Mouse (Mus musculus): ENCODE data around the gene Olfr1491. TPM values are rescaled to one million over a fixed set of nuclear protein-coding genes. Genes with fewer than 3 reads are reported as not detected.

Olfr1491 gene
- polyA plus RNA-seq (2011; ENCODE audit: insufficient read depth, insufficient read length, low read depth, missing spikeins), result not detected in 2 replicates

DNA sequence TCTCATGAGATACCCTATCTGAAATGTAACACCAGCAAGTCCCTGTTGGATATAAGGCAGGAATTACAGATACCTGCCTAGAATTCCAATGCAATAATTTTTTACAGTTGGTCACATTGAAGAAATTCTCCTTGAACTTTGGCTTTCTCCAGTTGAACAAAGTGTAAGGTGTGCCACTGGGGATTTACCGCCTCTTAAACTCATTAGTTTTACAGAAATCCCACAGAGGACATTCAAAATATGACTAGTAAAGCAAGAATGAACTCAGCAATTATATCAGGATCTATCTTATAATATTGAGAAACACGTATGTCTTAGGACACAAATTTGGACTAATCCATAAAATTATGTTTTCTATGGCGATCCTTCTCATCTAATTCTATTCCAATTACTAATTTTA, at the start of gene Olfr1491:
Olfr1491 (plus strand) TSS at position 301 of the 400 bp plus-strand sequence.
- Histone ChIP-seq H3K9me3 (replicated peaks; ENCODE audit: control insufficient read depth, insufficient read depth, low read length, poor library complexity, severe bottlenecking) (no peaks in the 10 kb centered on the region), H3K36me3 (ENCODE audit: control insufficient read depth, insufficient read depth, low read length, poor library complexity, severe bottlenecking) (no peaks in the 10 kb centered on the region), H3K27ac (ENCODE audit: insufficient read depth, low read length) (no peak within 1 kb of the TSS), H3K27me3 (ENCODE audit: control insufficient read depth, insufficient read depth, low read length, poor library complexity, severe bottlenecking) (no peaks in the 10 kb centered on the region), H3K4me3 (ENCODE audit: low read depth, low read length) (no peak within 1 kb of the TSS), H3K4me1 (ENCODE audit: control insufficient read depth, insufficient read depth, low read length) (no peaks in the 10 kb centered on the region), H3K9ac (ENCODE audit: low read depth, poor library complexity, severe bottlenecking) (no peak within 1 kb of the TSS)
- TF ChIP-seq EP300 (IDR thresholded peaks at IDR 0.05; ENCODE audit: insufficient read depth, low read depth, low read length) (no peak), POLR2A (IDR thresholded peaks at IDR 0.05; ENCODE audit: insufficient read depth, low read length) (no peak), CTCF (IDR thresholded peaks at IDR 0.05; ENCODE audit: low read depth, low read length) (no peak)

DNA sequence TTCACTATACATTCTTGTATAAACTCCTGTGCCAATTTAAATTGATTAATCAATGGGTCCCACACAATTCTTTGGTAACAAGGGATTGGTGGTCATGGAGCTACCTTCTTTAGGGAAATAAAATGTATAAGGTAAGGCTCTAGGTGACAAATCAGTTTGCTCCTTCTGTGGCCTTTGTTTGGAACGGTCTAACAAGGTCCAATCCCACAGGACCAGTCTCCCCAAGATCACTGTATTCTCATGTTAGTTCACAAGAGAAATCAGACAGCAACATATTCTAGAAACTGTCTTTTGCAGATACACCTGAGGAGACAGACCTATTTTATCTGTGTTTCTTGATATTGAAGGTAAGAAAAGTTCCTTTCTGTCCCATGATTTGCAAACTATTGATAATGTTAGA, 46.3 kb upstream of the Olfr1491 start, which contains the start of gene Olfr1490:
Olfr1490 (plus strand) TSS at position 301 of the 400 bp plus-strand sequence.
- no peak for TF ChIP-seq POLR2A (IDR thresholded peaks at IDR 0.05; ENCODE audit: insufficient read depth, low read length)
- TF ChIP-seq CTCF (IDR thresholded peaks at IDR 0.05; ENCODE audit: low read depth, low read length), result no peak
- no peak for TF ChIP-seq EP300 (IDR thresholded peaks at IDR 0.05; ENCODE audit: insufficient read depth, low read depth, low read length)
- Histone ChIP-seq H3K36me3 (ENCODE audit: control insufficient read depth, insufficient read depth, low read length, poor library complexity, severe bottlenecking) (no peaks in the 10 kb centered on the region), H3K4me3 (ENCODE audit: low read depth, low read length) (no peak within 1 kb of the TSS), H3K4me1 (ENCODE audit: control insufficient read depth, insufficient read depth, low read length) (no peaks in the 10 kb centered on the region), H3K9ac (ENCODE audit: low read depth, poor library complexity, severe bottlenecking) (no peak within 1 kb of the TSS), H3K27ac (ENCODE audit: insufficient read depth, low read length) (no peak within 1 kb of the TSS), H3K9me3 (replicated peaks; ENCODE audit: control insufficient read depth, insufficient read depth, low read length, poor library complexity, severe bottlenecking) (no peaks in the 10 kb centered on the region), H3K27me3 (ENCODE audit: control insufficient read depth, insufficient read depth, low read length, poor library complexity, severe bottlenecking) (no peaks in the 10 kb centered on the region)

DNA sequence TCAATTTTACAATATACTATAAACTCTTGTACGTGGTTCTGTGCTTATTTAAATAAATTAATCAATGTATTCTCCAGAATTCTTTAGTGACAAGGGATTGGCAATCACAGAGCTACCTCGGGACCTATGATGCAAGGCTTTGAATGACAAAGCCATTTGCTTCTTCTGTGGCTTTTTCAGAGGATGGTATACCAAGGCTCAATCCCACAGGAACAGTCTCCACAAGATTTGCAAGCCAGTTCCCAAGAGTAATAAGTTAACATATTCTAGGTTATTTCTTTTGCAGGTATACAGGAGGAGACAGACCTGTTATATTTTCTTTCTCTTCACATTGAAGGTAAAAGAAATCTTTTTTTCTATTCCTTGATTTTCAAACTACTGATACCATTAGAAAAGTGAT, 25.9 kb downstream of the Olfr1491 start, which contains the start of gene Olfr1493-ps1:
Olfr1493-ps1 (plus strand) TSS at position 301 of the 400 bp plus-strand sequence.
- Histone ChIP-seq H3K9me3 (replicated peaks; ENCODE audit: control insufficient read depth, insufficient read depth, low read length, poor library complexity, severe bottlenecking) (no peaks in the 10 kb centered on the region), H3K4me1 (ENCODE audit: control insufficient read depth, insufficient read depth, low read length) (no peaks in the 10 kb centered on the region), H3K4me3 (ENCODE audit: low read depth, low read length) (no peak within 1 kb of the TSS), H3K36me3 (ENCODE audit: control insufficient read depth, insufficient read depth, low read length, poor library complexity, severe bottlenecking) (no peaks in the 10 kb centered on the region), H3K9ac (ENCODE audit: low read depth, poor library complexity, severe bottlenecking) (no peak within 1 kb of the TSS), H3K27me3 (ENCODE audit: control insufficient read depth, insufficient read depth, low read length, poor library complexity, severe bottlenecking) (no peaks in the 10 kb centered on the region), H3K27ac (ENCODE audit: insufficient read depth, low read length) (no peak within 1 kb of the TSS)
- no peak for TF ChIP-seq POLR2A (IDR thresholded peaks at IDR 0.05; ENCODE audit: insufficient read depth, low read length)
- TF ChIP-seq EP300 (IDR thresholded peaks at IDR 0.05; ENCODE audit: insufficient read depth, low read depth, low read length), result no peak
- no peak for TF ChIP-seq CTCF (IDR thresholded peaks at IDR 0.05; ENCODE audit: low read depth, low read length)

DNA sequence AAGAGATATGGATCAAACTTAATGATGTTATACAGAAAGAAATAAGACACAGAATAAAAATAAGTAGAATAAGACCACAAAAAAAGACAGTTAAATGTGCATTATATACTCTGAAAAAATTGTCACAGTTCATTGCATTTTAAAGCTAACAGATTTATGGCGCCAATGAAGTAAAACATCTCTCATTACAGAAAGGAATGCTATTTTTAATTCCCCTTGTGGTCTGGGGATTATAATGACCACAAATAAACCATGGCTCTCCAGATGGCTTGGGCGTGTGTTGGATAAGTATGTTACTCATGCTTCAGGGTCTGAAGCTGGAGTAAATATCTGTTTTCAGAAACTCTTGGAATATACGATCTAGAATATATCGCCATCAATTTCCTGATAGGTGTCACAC, 42.4 kb downstream of the Olfr1491 start, which contains the start of gene Olfr1494:
Olfr1494 (plus strand) TSS at position 301 of the 400 bp plus-strand sequence.
- no peaks in the 10 kb centered on the region for H3K9me3 ChIP-seq (replicated peaks; ENCODE audit: control insufficient read depth, insufficient read depth, low read length, poor library complexity, severe bottlenecking)
- H3K36me3 ChIP-seq (ENCODE audit: control insufficient read depth, insufficient read depth, low read length, poor library complexity, severe bottlenecking), result no peaks in the 10 kb centered on the region
- H3K27me3 ChIP-seq (ENCODE audit: control insufficient read depth, insufficient read depth, low read length, poor library complexity, severe bottlenecking), result no peaks in the 10 kb centered on the region
- H3K4me1 ChIP-seq (ENCODE audit: control insufficient read depth, insufficient read depth, low read length), result no peaks in the 10 kb centered on the region
- TF ChIP-seq POLR2A (IDR thresholded peaks at IDR 0.05; ENCODE audit: insufficient read depth, low read length), result no peak
- TF ChIP-seq CTCF (IDR thresholded peaks at IDR 0.05; ENCODE audit: low read depth, low read length), result no peak
- no peak for TF ChIP-seq EP300 (IDR thresholded peaks at IDR 0.05; ENCODE audit: insufficient read depth, low read depth, low read length)
- H3K4me3 ChIP-seq (ENCODE audit: low read depth, low read length), result no peak within 1 kb of the TSS
- no peak within 1 kb of the TSS for H3K9ac ChIP-seq (ENCODE audit: low read depth, poor library complexity, severe bottlenecking)
- H3K27ac ChIP-seq (ENCODE audit: insufficient read depth, low read length), result no peak within 1 kb of the TSS

DNA sequence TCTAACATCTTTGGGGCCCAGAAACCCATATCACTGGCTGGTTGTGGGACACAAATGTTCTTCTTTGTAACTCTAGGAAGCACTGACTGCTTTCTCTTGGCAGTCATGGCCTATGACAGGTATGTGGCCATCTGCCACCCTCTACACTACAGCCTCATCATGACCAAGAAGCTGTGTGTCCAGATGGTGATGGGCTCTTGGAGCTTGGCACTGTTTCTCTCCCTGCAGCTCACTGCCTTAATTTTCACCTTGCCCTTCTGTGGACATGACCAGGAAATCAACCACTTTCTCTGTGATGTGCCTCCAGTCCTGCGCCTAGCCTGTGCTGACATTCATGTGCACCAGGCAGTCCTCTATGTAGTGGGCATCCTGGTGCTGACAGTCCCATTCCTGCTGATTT, 52.3 kb downstream of the Olfr1491 start:
- no peaks in the 10 kb centered on the region for H3K9me3 ChIP-seq (replicated peaks; ENCODE audit: control insufficient read depth, insufficient read depth, low read length, poor library complexity, severe bottlenecking)
- no peak overlapping the region for H3K27ac ChIP-seq (ENCODE audit: insufficient read depth, low read length)
- no peak for TF ChIP-seq POLR2A (IDR thresholded peaks at IDR 0.05; ENCODE audit: insufficient read depth, low read length)
- no peak for TF ChIP-seq CTCF (IDR thresholded peaks at IDR 0.05; ENCODE audit: low read depth, low read length)
- TF ChIP-seq EP300 (IDR thresholded peaks at IDR 0.05; ENCODE audit: insufficient read depth, low read depth, low read length), result no peak
- H3K9ac ChIP-seq (ENCODE audit: low read depth, poor library complexity, severe bottlenecking), result no peak overlapping the region
- H3K4me3 ChIP-seq (ENCODE audit: low read depth, low read length), result no peak overlapping the region
- no peaks in the 10 kb centered on the region for H3K27me3 ChIP-seq (ENCODE audit: control insufficient read depth, insufficient read depth, low read length, poor library complexity, severe bottlenecking)
- no peaks in the 10 kb centered on the region for H3K4me1 ChIP-seq (ENCODE audit: control insufficient read depth, insufficient read depth, low read length)
- no peaks in the 10 kb centered on the region for H3K36me3 ChIP-seq (ENCODE audit: control insufficient read depth, insufficient read depth, low read length, poor library complexity, severe bottlenecking)

Other genes with a start within 250 kb of the Olfr1491 start
- not detected in 2 replicates for gene Olfr1472, start 241.2 kb upstream of the Olfr1491 start, polyA plus RNA-seq (2011; ENCODE audit: insufficient read depth, insufficient read length, low read depth, missing spikeins)
- not detected in 2 replicates for gene Olfr1474, start 227.7 kb upstream of the Olfr1491 start, polyA plus RNA-seq (2011; ENCODE audit: insufficient read depth, insufficient read length, low read depth, missing spikeins)
- gene Olfr1475, start 217.1 kb upstream of the Olfr1491 start, polyA plus RNA-seq (2011; ENCODE audit: insufficient read depth, insufficient read length, low read depth, missing spikeins), result not detected in 2 replicates
- not detected in 2 replicates for gene Olfr1477, start 196.7 kb upstream of the Olfr1491 start, polyA plus RNA-seq (2011; ENCODE audit: insufficient read depth, insufficient read length, low read depth, missing spikeins)
- gene Olfr1480, start 169.4 kb upstream of the Olfr1491 start, polyA plus RNA-seq (2011; ENCODE audit: insufficient read depth, insufficient read length, low read depth, missing spikeins), result not detected in 2 replicates
- not detected in 2 replicates for gene Olfr1484, start 113.8 kb upstream of the Olfr1491 start, polyA plus RNA-seq (2011; ENCODE audit: insufficient read depth, insufficient read length, low read depth, missing spikeins)
- not detected in 2 replicates for gene Olfr1487, start 79.9 kb upstream of the Olfr1491 start, polyA plus RNA-seq (2011; ENCODE audit: insufficient read depth, insufficient read length, low read depth, missing spikeins)
- gene Olfr1489, start 65.6 kb upstream of the Olfr1491 start, polyA plus RNA-seq (2011; ENCODE audit: insufficient read depth, insufficient read length, low read depth, missing spikeins), result 0.13 TPM in 1 of 2 replicates, not detected in the other
- not detected in 2 replicates for gene Olfr1490, start 46.2 kb upstream of the Olfr1491 start, polyA plus RNA-seq (2011; ENCODE audit: insufficient read depth, insufficient read length, low read depth, missing spikeins)
- gene Olfr1493-ps1, start 26.0 kb downstream of the Olfr1491 start, polyA plus RNA-seq (2011; ENCODE audit: insufficient read depth, insufficient read length, low read depth, missing spikeins), result not detected in 2 replicates
- gene Olfr1494, start 42.5 kb downstream of the Olfr1491 start, polyA plus RNA-seq (2011; ENCODE audit: insufficient read depth, insufficient read length, low read depth, missing spikeins), result not detected in 2 replicates
- gene Olfr1495, start 67.3 kb downstream of the Olfr1491 start, polyA plus RNA-seq (2011; ENCODE audit: insufficient read depth, insufficient read length, low read depth, missing spikeins), result not detected in 2 replicates
- gene Olfr1496, start 80.6 kb downstream of the Olfr1491 start, polyA plus RNA-seq (2011; ENCODE audit: insufficient read depth, insufficient read length, low read depth, missing spikeins), result not detected in 2 replicates
- gene Olfr1497, start 100.9 kb downstream of the Olfr1491 start, polyA plus RNA-seq (2011; ENCODE audit: insufficient read depth, insufficient read length, low read depth, missing spikeins), result not detected in 2 replicates
- gene Olfr1499, start 122.2 kb downstream of the Olfr1491 start, polyA plus RNA-seq (2011; ENCODE audit: insufficient read depth, insufficient read length, low read depth, missing spikeins), result not detected in 2 replicates
- not detected in 2 replicates for gene Olfr1500, start 133.2 kb downstream of the Olfr1491 start, polyA plus RNA-seq (2011; ENCODE audit: insufficient read depth, insufficient read length, low read depth, missing spikeins)
- not detected in 2 replicates for gene Olfr1501, start 153.4 kb downstream of the Olfr1491 start, polyA plus RNA-seq (2011; ENCODE audit: insufficient read depth, insufficient read length, low read depth, missing spikeins)
- not detected in 2 replicates for gene Olfr1502, start 164.5 kb downstream of the Olfr1491 start, polyA plus RNA-seq (2011; ENCODE audit: insufficient read depth, insufficient read length, low read depth, missing spikeins)
- not detected in 2 replicates for gene Olfr1504, start 200.7 kb downstream of the Olfr1491 start, polyA plus RNA-seq (2011; ENCODE audit: insufficient read depth, insufficient read length, low read depth, missing spikeins)
- gene Olfr1505, start 216.3 kb downstream of the Olfr1491 start, polyA plus RNA-seq (2011; ENCODE audit: insufficient read depth, insufficient read length, low read depth, missing spikeins), result 0.18 TPM in 1 of 2 replicates, not detected in the other